Mouse (Mus musculus) lung, embryonic 15.5 days (tissue): Measurements from ENCODE around the gene Stxbp3. TPM values are rescaled to one million over a fixed set of nuclear protein-coding genes. Genes with fewer than 3 reads are reported as not detected.

Source experiments
- ATAC-seq: fragments of 200-750 bp; cut with Nextera tagmentation; 2 replicates; pipeline ENCODE4 v1.8.0; 2017; ENCODE audit warnings: moderate number of reproducible peaks, borderline replicate concordance; ENCODE audit not compliant: low FRiP score, low TSS enrichment; ENCODE audit errors: extremely low read depth
- H3K27ac ChIP-seq: fragments of 300-500 bp; sonication (generic); 2 replicates; pipeline ENCODE4 v1.5.1; 2015; ENCODE audit warnings: moderate library complexity, mild to moderate bottlenecking, inconsistent platforms
- H3K27me3 ChIP-seq: fragments of 300-500 bp; sonication (generic); 2 replicates; pipeline ENCODE4 v1.6.1; 2015; ENCODE audit warnings: inconsistent platforms
- H3K36me3 ChIP-seq: fragments of 300-500 bp; sonication (generic); 2 replicates; pipeline ENCODE4 v1.6.1; 2015; ENCODE audit warnings: inconsistent platforms
- H3K4me1 ChIP-seq: fragments of 300-500 bp; sonication (generic); 2 replicates; pipeline ENCODE4 v1.6.1; 2015; ENCODE audit warnings: inconsistent platforms
- H3K4me2 ChIP-seq: fragments of 300-500 bp; sonication (generic); 2 replicates; pipeline ENCODE4 v1.6.1; 2015; ENCODE audit warnings: inconsistent platforms, mild to moderate bottlenecking, moderate library complexity
- H3K4me3 ChIP-seq: fragments of 300-500 bp; sonication (generic); 2 replicates; pipeline ENCODE4 v1.5.1; 2015; ENCODE audit warnings: mild to moderate bottlenecking, inconsistent platforms
- H3K9ac ChIP-seq: fragments of 300-500 bp; sonication (generic); 2 replicates; pipeline ENCODE4 v1.6.1; 2015; ENCODE audit warnings: inconsistent platforms
- H3K9me3 ChIP-seq: fragments of 300-500 bp; sonication (generic); 2 replicates; pipeline ENCODE4 v1.6.1; 2016; ENCODE audit warnings: inconsistent platforms
- WGBS: fragments of 180-500 bp; shearing (Covaris S2); methylation state at CpG from one replicate; pipeline ENCODE4 v1.1.7; 2015; 5-methylcytosine and 5-hydroxymethylcytosine counted together
- polyA plus RNA-seq: library from polyadenylated mRNA; unstranded; fragments of >200 nt; fragmentation: Nextera tagmentation; extraction: Ambion mirVana; gene quantifications from 2 replicates; pipeline ENCODE4 v1.2.1, GENCODE M21; 2015

Stxbp3 gene
- polyA plus RNA-seq, 1 experiment from 2014 or later: 43.1 TPM

DNA sequence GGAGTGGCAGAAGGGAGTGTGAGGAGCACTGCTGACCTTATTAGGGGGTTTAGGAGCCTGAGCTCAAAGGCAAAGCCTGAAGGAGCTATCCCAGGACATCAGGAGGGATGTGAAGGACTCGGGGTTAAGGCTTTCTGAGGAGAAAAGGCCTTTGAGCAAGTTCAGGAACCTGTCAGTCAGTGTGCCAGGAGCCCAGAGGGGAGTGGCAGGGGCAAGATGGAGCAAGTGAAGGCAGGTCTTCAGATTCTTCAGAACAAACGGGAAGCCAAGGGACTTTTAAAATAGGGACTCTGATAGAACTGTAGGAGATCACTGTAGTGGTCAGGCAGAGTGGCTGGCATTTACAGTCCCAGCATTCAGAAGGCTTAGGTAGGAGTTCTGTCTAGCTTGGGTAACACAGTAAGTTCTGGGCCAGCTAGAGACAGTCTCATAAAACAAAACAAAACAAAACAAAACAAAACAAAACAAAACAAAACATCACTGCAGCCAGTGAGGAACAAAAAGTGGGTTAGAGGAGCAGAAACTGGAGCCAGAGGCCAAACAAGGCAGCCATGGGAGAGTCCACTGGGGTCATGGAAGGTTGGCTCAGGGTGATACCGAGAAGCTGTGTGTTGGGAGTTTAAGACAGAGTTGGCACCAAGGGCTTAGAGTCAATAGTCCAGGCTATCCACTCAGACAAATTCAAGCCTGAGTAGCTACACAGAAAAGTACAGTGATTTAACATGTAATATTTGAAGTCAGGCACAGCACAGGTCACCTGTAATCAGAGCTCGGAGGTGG, 61.4 kb downstream of the Stxbp3 start:
- WGBS: 63% methylated on average over 4 of the region's 4 CpGs
- H3K4me1 ChIP-seq: peaks cover 12% of the 10 kb centered on the region
- ATAC-seq: no peak
- no peak overlapping the region for H3K9ac ChIP-seq
- no peak overlapping the region for H3K4me3 ChIP-seq
- H3K4me2 ChIP-seq: no peak overlapping the region
- no peaks in the 10 kb centered on the region for H3K36me3 ChIP-seq
- H3K27ac ChIP-seq: no peak overlapping the region
- peaks cover 3% of the 10 kb centered on the region; the same call in 1 of the 2 replicates for H3K27me3 ChIP-seq
- H3K9me3 ChIP-seq: no peaks in the 10 kb centered on the region

DNA sequence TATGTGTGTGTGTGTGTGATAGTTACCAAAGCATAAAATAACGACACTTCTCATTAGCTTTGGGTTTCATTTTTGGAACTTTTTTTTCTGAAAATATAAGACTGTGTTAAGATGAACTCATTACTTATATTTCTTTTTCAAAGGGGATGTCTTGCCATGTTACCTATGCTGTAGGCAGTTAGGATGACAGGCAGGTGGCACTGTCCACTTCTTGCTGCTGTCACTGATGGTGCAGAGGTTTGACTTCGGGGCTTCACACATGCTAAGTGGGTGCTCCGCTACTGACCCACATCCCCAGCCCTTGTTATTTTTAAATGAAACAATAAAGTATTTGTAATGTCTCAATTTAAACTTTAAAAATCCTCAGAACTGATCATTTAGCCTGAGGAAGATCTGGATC, 67.5 kb downstream of the Stxbp3 start:
- Histone ChIP-seq H3K4me2 (no peak overlapping the region), H3K4me1 (peaks cover 17% of the 10 kb centered on the region), H3K27ac (no peak overlapping the region), H3K9me3 (no peaks in the 10 kb centered on the region), H3K36me3 (no peaks in the 10 kb centered on the region), H3K27me3 (peaks cover 6% of the 10 kb centered on the region; the same call in 1 of the 2 replicates), H3K4me3 (no peak overlapping the region), H3K9ac (no peak overlapping the region)
- 84% methylated on average over 3 of the region's 3 CpGs for WGBS
- ATAC-seq: no peak

DNA sequence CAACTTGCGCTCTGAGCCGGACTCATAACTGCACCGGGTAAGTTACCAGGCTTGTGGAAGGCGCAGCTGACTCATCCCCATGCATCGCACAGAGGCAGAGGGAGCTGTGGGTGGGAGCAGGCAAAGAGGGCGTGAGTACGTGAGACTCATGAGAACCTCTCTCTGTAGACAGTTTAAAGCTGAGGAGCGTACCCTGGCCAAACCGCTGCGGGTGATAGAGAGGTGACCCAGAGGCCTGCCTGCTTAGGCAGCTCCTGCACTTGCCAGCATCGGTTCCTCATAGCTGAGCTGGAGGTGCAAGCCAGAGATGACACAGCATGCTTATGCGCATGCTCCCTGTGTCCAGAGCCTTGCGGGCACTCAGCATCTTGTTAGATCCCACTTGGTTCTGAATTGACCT, 68.1 kb downstream of the Stxbp3 start:
- Histone ChIP-seq H3K9me3 (no peaks in the 10 kb centered on the region), H3K4me2 (no peak overlapping the region), H3K27ac (no peak overlapping the region), H3K4me3 (no peak overlapping the region), H3K27me3 (peaks cover 6% of the 10 kb centered on the region; the same call in 1 of the 2 replicates), H3K36me3 (no peaks in the 10 kb centered on the region), H3K4me1 (peaks cover 23% of the 10 kb centered on the region), H3K9ac (no peak overlapping the region)
- WGBS: 77% methylated on average over 13 of the region's 13 CpGs
- ATAC-seq: no peak

DNA sequence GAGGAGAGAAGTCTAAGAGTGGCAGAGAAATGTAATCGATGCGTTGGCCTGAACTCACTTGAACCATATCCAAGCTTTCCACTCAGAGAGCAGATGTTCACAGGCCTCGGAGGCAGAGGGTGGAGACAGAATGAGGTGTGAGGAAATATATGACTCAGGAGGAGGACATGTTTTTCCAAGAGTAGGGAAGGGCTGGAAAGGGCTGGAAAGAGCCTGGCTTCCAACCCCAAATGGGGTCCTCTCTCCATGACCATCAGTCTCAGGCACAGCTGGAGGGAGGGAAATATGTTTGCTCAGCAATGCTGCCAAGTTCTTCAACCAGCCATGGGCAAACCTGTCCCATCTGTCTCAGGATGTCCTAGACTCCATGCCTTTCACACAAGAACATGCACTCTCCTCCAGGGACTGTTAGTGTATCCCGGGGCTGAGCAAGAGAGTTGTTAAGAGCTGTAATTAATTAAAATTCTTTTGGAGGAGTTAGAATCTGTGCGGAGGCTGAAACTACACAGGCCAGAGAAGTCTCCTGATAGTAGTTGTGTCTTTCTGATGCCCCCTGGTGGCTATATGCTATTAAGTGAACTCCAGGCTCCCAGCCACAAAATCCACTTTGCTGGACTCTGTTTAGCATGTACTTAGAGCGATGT, 69.5 kb downstream of the Stxbp3 start:
- H3K9me3 ChIP-seq: no peaks in the 10 kb centered on the region
- H3K4me3 ChIP-seq: no peak overlapping the region
- H3K4me1 ChIP-seq: peaks cover 28% of the 10 kb centered on the region
- WGBS: 14% methylated on average over 6 of the region's 6 CpGs
- no peaks in the 10 kb centered on the region for H3K36me3 ChIP-seq
- ATAC-seq: peak; percentile 94
- no peak overlapping the region for H3K9ac ChIP-seq
- peaks cover 6% of the 10 kb centered on the region; the same call in 1 of the 2 replicates for H3K27me3 ChIP-seq
- peak overlapping the region; percentile 38 for H3K4me2 ChIP-seq
- peak overlapping the region; percentile 89 for H3K27ac ChIP-seq

DNA sequence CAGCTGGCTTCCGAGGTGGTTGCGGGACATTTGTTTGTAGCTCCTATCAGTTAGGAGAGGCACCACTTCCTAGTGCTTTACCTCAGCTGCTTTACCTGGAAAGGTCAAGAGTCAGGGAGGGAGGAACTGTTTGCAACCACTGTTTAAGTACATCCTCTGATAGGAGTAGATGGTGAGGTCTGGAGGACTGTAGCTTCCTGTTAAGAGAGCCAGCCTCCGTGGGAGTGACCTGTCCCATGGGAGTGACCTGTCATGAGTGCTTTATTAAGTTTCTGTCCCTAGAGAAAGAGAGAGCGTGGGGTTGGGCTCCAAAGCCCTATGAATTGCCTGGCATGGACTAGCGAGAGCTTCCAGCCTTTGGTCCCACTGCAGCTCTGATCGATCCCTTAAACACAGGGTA, 70.8 kb downstream of the Stxbp3 start:
- Histone ChIP-seq H3K4me1 (peaks cover 38% of the 10 kb centered on the region), H3K9me3 (no peaks in the 10 kb centered on the region), H3K36me3 (no peaks in the 10 kb centered on the region), H3K27ac (no peak overlapping the region), H3K27me3 (peaks cover 6% of the 10 kb centered on the region; the same call in 1 of the 2 replicates), H3K9ac (no peak overlapping the region), H3K4me2 (no peak overlapping the region), H3K4me3 (no peak overlapping the region)
- no peak for ATAC-seq
- WGBS: 46% methylated on average over 6 of the region's 6 CpGs

DNA sequence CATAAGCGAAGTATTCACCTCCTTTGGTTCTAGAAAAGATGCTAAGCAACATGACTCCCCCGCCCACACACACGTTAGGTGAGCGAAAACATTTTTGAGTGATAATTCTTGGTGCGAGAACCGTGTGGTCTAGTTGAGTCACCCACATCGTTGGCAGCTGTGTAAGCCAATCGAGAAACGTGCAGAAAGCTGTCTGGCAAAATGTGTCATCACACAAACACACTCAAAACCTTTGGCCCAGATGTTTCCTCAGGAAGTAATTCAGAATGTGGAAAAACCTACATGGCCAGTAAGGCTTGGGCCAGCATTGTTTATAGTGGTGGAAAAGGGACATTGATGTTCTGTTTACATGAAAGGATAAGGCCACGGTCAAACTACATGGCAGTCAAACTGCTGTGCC, 72.9 kb downstream of the Stxbp3 start:
- no peaks in the 10 kb centered on the region for H3K9me3 ChIP-seq
- H3K36me3 ChIP-seq: no peaks in the 10 kb centered on the region
- H3K9ac ChIP-seq: no peak overlapping the region
- H3K27me3 ChIP-seq: 0 out of 2 replicates have a peak, but pooled peaks cover 3% of the 10 kb centered on the region
- no peak overlapping the region for H3K4me2 ChIP-seq
- H3K4me1 ChIP-seq: peaks cover 59% of the 10 kb centered on the region
- no peak overlapping the region for H3K27ac ChIP-seq
- no peak for ATAC-seq
- no peak overlapping the region for H3K4me3 ChIP-seq
- WGBS: 34% methylated on average over 10 of the region's 10 CpGs

- H3K27me3 ChIP-seq: 0 out of 2 replicates have a peak, but pooled peaks cover 3% of the 10 kb centered on the region
- H3K4me2 ChIP-seq: no peak overlapping the region
- no peaks in the 10 kb centered on the region for H3K9me3 ChIP-seq
- no peak for ATAC-seq
- peaks cover 63% of the 10 kb centered on the region for H3K4me1 ChIP-seq
- no peaks in the 10 kb centered on the region for H3K36me3 ChIP-seq
- no peak overlapping the region for H3K9ac ChIP-seq
- WGBS: 69% methylated on average over 7 of the region's 7 CpGs
- H3K27ac ChIP-seq: no peak overlapping the region
- H3K4me3 ChIP-seq: no peak overlapping the region
Measured at GRCm38 (mm10) chr3:108766943-108767342, 73.4 kb downstream of the Stxbp3 start.

DNA sequence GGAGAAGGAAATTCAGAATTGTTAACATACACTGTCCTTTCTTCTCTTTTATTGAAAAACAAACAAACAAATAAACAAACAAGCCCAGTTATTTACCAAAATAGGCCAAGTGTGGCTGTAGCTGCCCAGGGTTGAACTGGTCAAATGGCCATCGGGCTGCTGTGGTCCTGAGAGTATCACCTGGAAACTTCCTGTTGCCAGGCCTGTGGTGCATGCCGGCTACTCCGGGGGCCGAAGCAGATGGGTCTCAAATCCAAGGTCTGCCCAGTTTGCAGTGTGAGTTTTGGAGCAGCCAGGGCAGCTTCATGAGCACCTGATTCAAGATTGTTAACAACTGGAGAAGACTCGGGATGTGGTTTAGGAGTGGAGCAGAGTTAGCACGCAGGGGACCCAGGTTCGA, 74.8 kb downstream of the Stxbp3 start:
- H3K4me3 ChIP-seq: no peak overlapping the region
- no peak overlapping the region for H3K27ac ChIP-seq
- H3K9me3 ChIP-seq: no peaks in the 10 kb centered on the region
- peaks cover 57% of the 10 kb centered on the region for H3K4me1 ChIP-seq
- WGBS: 88% methylated on average over 7 of the region's 7 CpGs
- H3K9ac ChIP-seq: no peak overlapping the region
- 0 out of 2 replicates have a peak, but pooled peaks cover 5% of the 10 kb centered on the region for H3K27me3 ChIP-seq
- H3K4me2 ChIP-seq: no peak overlapping the region
- ATAC-seq: no peak
- H3K36me3 ChIP-seq: no peaks in the 10 kb centered on the region

- WGBS: 11% methylated on average over 7 of the region's 7 CpGs
- H3K4me3 ChIP-seq: no peak overlapping the region
- H3K9ac ChIP-seq: no peak overlapping the region
- ATAC-seq: no peak
- H3K4me1 ChIP-seq: peaks cover 58% of the 10 kb centered on the region
- 0 out of 2 replicates have a peak, but pooled peaks cover 5% of the 10 kb centered on the region for H3K27me3 ChIP-seq
- H3K4me2 ChIP-seq: no peak overlapping the region
- H3K9me3 ChIP-seq: no peaks in the 10 kb centered on the region
- no peak overlapping the region for H3K27ac ChIP-seq
- H3K36me3 ChIP-seq: no peaks in the 10 kb centered on the region
Measured at GRCm38 (mm10) chr3:108764976-108765375, 75.3 kb downstream of the Stxbp3 start.

- no peak overlapping the region for H3K9ac ChIP-seq
- no peaks in the 10 kb centered on the region for H3K36me3 ChIP-seq
- H3K4me2 ChIP-seq: no peak overlapping the region
- no peak overlapping the region for H3K4me3 ChIP-seq
- H3K27me3 ChIP-seq: peaks cover 3% of the 10 kb centered on the region; the same call in 1 of the 2 replicates
- no peak for ATAC-seq
- H3K27ac ChIP-seq: no peak overlapping the region
- H3K4me1 ChIP-seq: peaks cover 65% of the 10 kb centered on the region
- no peaks in the 10 kb centered on the region for H3K9me3 ChIP-seq
- WGBS: 59% methylated on average over 2 of the region's 2 CpGs
Measured at GRCm38 (mm10) chr3:108763691-108764090, 76.6 kb downstream of the Stxbp3 start.

DNA sequence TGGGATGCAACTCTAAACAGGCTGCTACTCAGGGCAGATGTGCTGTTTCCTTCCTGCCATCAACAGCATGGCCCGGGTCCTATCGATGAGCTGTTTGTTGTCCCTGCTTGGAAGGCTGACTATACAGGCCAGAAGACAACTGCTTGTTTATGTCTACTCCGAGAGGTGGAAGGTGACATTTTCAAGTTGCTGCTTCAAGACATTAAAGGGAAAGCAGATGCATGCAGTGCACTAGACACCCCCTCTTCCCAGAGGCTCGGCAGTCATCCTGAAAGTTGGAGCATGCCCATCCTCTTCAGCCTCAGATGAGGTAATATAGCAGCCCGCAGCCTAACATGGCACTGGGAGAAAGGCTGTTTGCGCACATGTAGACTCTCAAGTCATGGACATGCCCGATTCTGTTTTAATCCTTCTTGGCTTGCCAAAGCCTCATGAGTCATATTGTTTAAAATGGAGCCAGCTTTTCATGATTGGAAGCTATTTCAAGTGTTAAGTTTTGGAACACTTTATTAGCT, 77.7 kb downstream of the Stxbp3 start:
- ATAC-seq: peak; percentile 82
- Histone ChIP-seq H3K36me3 (no peaks in the 10 kb centered on the region), H3K9ac (no peak overlapping the region), H3K9me3 (no peaks in the 10 kb centered on the region), H3K4me3 (no peak overlapping the region), H3K27me3 (peaks cover 10% of the 10 kb centered on the region), H3K4me2 (no peak overlapping the region), H3K4me1 (peaks cover 62% of the 10 kb centered on the region), H3K27ac (peak overlapping the region; percentile 30; the same call in 1 of the 2 replicates)
- 26% methylated on average over 7 of the region's 7 CpGs for WGBS
